ENCODE assay signal across 1 mouse cellular context in the genomic region with DNA sequence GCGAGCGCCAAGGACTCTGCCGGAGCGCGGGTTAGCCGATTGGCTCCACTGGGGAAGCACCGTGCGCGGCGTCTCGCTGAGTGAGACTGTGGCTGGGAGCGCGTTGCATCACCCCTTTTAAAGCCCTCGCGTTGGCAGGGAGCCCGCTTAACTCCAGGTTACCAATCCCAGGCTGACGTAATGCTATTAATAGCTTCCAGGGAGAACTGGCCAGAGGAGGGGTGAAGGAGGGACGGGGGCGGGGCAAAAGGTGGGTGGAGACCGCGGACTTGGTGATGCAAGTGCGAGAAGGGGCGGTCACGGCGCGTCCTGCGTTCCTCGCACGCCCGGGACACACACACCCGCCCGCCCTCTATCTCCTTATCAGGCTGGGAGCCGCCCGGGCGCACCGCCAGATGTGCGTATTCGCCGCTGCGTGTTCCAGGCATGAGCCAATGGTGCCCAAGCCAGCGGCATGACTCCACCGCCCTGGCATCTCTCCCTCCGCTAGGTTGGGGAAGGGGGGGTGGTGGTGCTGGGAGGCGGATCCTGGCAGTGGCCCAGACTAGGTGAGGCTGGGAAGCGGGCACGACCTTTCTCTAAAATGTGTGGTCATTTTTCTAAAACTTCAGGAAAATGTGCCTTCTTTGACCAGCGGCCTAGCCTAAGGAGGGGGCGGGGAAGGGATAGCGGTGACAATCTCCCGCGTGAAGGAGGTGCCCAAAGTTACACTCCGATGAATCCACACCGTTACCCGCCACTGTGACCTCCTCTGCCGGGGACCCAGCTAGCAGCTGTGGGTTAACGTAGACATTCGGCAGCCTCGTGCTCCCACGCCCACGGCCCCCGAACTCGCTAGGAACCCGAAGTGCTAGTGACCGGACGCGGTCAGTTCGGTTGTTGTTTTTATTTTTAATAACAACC.
TF ChIP-seq lines count a peak whose summit lies in the region.

No protein-coding gene starts in this region.

TF ChIP-seq in MEL, 35 proteins besides CTCF, POLR2A, EP300 and RAD21 (continued from another document):
- TF ChIP-seq MXI1 (IDR thresholded peaks at IDR 0.05; ENCODE audit: low read depth, low read length) (peak; percentile 70; the same call in 1 of the 2 replicates), CHD1 (IDR thresholded peaks at IDR 0.05; ENCODE audit: low read depth, low read length) (no peak), UBTF (IDR thresholded peaks at IDR 0.05; ENCODE audit: borderline replicate concordance, insufficient read depth, low read depth, low read length) (no peak), HCFC1 (IDR thresholded peaks at IDR 0.05; ENCODE audit: low read depth, low read length) (no peak), ZC3H11A (IDR thresholded peaks at IDR 0.05; ENCODE audit: low read depth, low read length) (no peak), USF2 (IDR thresholded peaks at IDR 0.05; ENCODE audit: borderline replicate concordance in 1 of 2, insufficient read depth in 1 of 2, low read depth in 1 of 2, low read length in 2 of 2) (no peak), MAFK (IDR thresholded peaks at IDR 0.05; ENCODE audit: borderline replicate concordance, low read depth, low read length) (no peak), KAT2A (conservative IDR thresholded peaks at IDR 0.05; ENCODE audit: low read depth, low read length) (no peak), E2F4 (IDR thresholded peaks at IDR 0.05; ENCODE audit: borderline replicate concordance, low read depth, low read length) (no peak), CHD2 (IDR thresholded peaks at IDR 0.05; ENCODE audit: low read length) (no peak), MAX (IDR thresholded peaks at IDR 0.05; ENCODE audit: low read length) (peak; percentile 63; the same call in 1 of the 2 replicates), TAL1 (IDR thresholded peaks at IDR 0.05; ENCODE audit: low read length) (no peak), TCF12 (IDR thresholded peaks at IDR 0.05; ENCODE audit: low read depth, low read length) (peak; percentile 27; the same call in 1 of the 2 replicates), POLR2AphosphoS5 (IDR thresholded peaks at IDR 0.05; ENCODE audit: borderline replicate concordance, low read depth, low read length) (no peak), USF1 (IDR thresholded peaks at IDR 0.05; ENCODE audit: low read depth, low read length) (0 out of 2 replicates have a peak, but pooled peaks have one; percentile 24), POLR2AphosphoS2 (IDR thresholded peaks at IDR 0.05; ENCODE audit: low read length) (peak; percentile 78; the same call in 1 of the 2 replicates), GATA1 (IDR thresholded peaks at IDR 0.05; ENCODE audit: low read depth, low read length) (peak; percentile 59), ZMIZ1 (IDR thresholded peaks at IDR 0.05; ENCODE audit: low read depth, low read length) (peak; percentile 54; the same call in 1 of the 2 replicates), GABPA (IDR thresholded peaks at IDR 0.05; ENCODE audit: low read depth, low read length) (no peak), MYC (IDR thresholded peaks at IDR 0.05; ENCODE audit: low read depth, low read length) (no peak)
